Mouse (Mus musculus): ENCODE results near the gene Tsc22d3. TPM values are rescaled to one million over a fixed set of nuclear protein-coding genes. Genes with fewer than 3 reads are reported as not detected.

Gene Tsc22d3
- polyA plus RNA-seq, 1 experiment from 2014 or later: 223 TPM

Other genes starting within 250 kb of the Tsc22d3 start
- 48.7 and 57.4 TPM in 2 replicates for gene Prps1, start 144.0 kb downstream of the Tsc22d3 start, polyA plus RNA-seq (2015; fragmentation: Nextera tagmentation; extraction: Ambion mirVana)
- 7.2 and 8.8 TPM in 2 replicates for gene Mid2, start 63.9 kb upstream of the Tsc22d3 start, polyA plus RNA-seq (2015; fragmentation: Nextera tagmentation; extraction: Ambion mirVana)
- not detected in 2 replicates for gene Tex13b, start 212.8 kb upstream of the Tsc22d3 start, polyA plus RNA-seq (2015; fragmentation: Nextera tagmentation; extraction: Ambion mirVana)